Mouse (Mus musculus): ENCODE data around the gene Selenow.

GRCm38 (mm10) chr7:15968322-15968721 is 46.1 kb upstream of the Selenow start:
- no peak for TF ChIP-seq CTCF (IDR thresholded peaks at IDR 0.05; ENCODE audit: borderline replicate concordance, insufficient read depth, low read length)
- TF ChIP-seq POLR2A (IDR thresholded peaks at IDR 0.05; ENCODE audit: low read depth, low read length) = no peak

Data from embryonic fibroblast, embryonic 13.5 days (primary cell).